Mouse (Mus musculus) kidney, postnatal 36 days (tissue): ENCODE measurements around the gene Gse1.

Experiments
- DNase-seq, 2 experiments: peaks; one replicate each; pipeline ENCODE4 v3.0.0; 2021 to 2022; ENCODE audit warnings: mixed read lengths in 2 of 2

The Gse1 gene

DNA sequence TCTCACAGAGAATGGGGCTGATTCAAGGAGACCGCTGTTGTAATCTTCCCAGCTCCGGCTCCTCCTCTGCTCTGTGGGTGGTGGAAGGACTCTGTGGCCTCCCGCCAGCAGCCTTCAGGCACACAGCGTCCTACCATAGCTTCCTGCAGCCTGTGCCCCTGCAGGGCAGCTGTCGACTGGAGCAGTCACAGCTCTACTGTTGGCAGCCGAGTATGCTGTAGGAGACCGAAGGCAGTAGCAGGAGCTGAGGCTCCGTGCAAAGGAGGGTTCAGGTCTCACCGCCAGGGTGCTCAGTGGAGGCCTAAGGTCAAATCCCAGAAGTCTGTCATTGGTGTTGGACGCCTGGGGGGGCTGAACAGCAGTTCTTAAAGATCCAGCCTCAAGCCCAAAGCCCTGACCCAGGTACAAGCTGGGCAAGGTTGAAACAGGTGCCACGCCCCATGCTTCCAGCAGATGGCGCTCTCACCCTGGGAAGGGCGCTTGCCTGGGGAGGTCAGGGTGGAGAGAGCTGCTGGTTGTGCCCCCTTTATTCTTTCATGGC, 72.4 kb downstream of the Gse1 start:
- DNase-seq, result peak; percentile 45 to 79

DNA sequence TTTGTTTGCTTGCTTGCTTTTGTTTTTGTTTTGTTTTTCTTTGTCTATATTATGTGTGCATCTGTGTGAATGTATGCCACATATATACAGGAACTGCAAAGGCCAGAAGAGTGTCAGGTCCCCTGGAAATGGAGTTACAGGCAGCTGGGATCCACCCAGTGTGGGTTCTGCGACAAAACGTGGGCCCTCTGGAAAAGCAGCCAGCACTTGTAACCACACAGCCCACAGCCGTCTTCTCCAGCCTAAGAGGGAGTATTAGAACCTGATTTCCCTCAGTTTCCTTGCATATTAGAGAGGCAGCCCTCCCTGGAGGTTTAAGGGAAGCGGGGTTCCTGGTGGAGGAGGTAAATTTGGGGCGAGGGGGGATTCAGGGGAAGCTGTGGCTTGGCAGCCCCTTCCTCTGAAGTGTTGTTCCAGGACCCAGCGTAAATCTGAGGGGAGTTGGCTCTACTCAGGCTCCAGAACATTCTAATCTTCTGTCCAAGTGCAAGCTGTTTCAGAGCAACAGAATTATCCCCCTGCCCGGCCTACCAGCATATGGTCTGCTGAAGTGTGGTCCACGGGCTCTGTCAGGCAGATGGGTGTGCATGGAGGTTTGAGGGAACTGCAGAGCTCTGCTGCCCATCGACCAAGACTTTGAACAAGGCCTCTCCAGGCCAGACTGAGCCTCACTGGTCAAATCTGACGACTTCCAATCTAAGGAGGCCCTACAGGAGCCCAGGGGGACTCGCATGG, 74.9 kb downstream of the Gse1 start:
- no peak for DNase-seq

DNA sequence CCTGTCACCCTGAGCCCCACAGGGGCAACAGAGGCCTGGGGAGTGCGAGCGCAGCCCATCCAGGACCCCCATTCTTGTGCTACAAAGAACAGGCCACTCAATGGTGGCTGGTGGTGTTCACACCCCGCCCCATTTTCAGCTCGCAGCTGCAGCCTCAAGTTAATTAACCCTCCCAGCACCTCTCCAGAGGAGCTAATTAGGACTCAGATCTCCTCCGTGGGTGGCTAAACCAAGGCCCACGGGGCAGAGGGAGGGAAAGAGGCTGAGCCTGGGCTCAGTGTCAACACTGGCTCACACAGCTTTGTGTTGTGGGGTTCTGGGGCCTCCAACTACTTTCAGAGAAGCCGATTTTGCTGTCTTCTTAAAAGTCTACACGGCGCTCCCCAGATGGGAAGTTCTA, 75.8 kb downstream of the Gse1 start:
- no peak for DNase-seq

DNA sequence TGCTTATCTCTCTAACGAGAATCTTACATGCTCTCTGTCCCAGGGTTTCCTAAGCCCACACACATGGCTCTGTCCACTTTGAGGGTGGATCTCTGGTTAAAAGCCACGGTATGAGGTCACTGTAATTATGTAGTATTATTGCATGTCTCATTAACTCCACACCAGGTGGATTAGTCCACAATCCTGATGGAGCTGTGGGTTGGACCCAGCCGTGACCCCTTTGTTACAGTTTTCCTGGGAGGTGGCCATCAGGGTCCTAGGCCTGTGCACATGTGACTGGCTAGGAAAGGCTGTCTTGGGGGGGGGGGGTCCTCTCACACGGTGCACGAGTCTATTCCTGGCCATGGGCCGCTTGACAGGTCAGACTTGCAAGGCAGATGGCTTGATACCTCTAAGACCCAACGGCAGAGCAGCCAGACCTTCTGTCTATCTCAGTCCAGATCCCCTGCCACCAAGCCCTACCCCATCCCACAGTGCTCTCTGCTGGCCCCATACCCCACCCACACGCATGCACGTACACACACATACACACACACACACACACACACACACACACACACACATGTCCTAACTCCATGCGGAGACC, 77.6 kb downstream of the Gse1 start:
- DNase-seq, result no peak

DNA sequence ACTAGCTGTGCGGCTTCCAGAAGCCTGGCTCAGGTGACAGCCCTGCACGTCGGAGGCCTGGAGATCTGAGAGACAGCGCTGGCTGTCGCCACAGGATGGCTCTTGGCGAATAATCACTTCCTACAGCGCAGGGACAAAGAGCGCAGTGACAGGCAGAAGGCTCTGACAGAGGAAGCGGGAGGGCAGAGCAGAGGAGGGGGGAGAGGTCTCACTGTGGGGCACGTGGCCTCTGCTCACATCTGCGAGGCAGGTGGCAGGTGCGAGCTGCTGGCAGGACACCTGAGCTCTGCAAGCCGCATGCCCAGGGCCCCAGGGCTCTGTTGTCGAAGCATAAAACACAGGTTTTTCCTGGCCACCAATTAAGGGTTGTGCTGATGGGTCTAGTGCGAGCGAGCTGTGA, 78.8 kb downstream of the Gse1 start:
- DNase-seq, result no peak

DNA sequence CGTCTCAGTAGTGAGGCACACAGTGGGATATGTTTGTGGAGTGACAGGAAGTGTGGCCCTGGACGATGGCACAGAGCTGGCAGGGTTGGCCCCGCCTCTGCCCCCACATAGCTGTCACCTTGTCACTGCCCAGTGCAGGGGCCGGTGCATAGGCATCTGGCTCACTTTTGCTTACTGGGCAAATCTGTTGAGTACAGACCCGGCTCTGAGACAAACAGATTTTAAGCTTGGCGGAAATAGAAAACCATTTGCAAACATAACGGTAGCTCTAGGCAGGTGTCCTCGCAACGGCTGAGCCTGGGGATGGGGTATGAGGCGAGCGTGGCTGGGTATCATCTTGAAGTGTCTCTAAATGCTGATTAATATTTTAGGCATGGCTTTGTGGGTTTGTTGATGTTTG, 79.3 kb downstream of the Gse1 start:
- no peak for DNase-seq

DNA sequence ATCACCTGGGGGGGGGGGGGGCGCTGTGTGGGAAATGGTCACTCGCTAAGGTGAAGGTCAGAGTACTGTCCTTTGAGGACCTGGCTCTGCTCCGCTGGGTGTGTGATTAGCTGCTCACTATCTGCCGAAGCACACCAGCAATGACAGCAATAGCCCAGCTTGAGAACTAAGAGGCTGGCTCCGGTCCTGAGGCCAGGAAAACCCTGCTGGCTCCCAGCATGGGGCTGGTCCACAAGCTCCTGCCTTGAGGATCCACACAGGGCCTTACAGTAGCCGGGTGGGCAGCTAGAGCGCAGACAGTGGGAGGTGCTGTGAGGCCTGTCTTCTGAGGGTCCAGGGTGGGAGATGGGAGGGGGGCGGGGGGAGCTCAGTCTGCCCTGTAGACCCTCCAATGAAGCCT, 79.9 kb downstream of the Gse1 start:
- DNase-seq, result no peak

DNA sequence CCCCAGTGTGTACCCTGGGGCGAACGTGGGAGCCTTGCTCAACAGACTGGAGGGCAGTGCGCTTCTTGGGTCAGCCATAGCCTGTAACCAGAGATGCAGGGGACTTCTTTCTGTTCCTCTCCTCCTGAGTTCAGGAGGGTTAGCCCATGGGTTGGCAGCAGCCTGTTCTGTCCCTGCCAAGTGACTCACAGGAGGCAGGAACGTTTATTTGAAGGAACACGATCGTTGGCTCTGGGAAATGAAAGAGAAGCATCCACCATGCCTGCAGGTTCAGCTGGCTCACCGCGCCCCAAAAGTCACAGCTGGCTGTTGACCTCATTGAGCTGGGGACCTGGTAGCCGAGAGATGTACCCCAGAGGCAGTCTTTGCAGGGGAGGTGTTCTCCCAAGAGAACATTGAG, 80.3 kb downstream of the Gse1 start:
- DNase-seq, result no peak

DNA sequence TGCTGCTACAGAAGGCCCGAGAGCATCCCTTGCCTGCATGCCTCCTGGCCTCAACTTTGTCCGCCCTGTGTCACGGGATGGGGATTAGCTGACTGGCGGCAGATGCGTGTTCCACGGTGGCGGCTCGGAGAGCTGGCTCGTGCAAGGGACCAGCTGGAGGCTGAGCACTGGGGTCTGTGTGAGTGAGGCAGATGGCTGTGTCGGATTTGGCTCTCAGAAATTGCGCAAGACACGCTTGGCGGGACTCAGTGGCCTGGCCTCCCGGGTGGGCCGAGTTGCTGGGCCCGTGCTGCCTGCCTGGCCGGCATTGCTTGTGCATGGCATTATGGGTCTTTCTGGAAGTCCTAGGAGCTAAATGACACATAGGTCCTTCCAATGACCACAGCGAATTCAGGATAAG, 81.1 kb downstream of the Gse1 start:
- no peak for DNase-seq

DNA sequence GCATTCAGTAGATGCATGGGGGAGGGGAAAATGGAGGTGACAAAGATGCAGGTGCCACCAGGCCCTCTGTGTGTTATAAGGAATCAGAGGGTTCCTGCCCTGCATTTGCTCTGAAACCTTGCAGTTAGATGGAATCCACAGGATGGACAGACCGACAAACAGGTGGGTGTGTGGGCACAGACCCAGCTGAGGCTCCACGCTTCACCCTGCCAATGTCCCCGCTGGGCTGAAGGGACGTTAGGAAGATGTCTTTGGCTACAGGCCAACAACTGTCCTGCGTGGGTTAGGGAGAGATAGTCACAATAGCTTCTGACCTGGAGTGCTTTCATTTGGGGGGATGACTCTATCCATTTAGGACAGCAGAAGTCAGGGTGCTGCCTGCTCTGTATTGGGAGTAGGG, 81.8 kb downstream of the Gse1 start:
- DNase-seq, result no peak

DNA sequence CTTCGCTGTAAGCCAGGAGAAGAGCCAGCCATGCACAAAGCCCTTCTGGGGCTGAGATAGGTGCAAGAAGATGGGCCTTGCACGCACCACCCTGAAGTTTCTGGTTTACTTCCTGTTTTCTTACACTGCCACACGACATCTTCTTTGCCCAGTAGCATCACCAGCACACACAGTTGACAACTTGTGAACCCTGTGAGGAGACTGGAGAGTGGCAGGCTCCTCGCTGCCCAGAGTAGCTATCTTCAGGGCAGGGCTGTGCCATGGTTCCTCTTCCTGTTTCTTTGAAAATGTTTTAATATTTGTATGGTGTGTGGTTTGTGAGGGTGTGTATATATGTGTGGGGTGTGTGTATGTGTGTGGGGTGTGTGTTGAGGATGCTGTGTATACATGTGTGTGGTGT, 84.2 kb downstream of the Gse1 start:
- no peak for DNase-seq

DNA sequence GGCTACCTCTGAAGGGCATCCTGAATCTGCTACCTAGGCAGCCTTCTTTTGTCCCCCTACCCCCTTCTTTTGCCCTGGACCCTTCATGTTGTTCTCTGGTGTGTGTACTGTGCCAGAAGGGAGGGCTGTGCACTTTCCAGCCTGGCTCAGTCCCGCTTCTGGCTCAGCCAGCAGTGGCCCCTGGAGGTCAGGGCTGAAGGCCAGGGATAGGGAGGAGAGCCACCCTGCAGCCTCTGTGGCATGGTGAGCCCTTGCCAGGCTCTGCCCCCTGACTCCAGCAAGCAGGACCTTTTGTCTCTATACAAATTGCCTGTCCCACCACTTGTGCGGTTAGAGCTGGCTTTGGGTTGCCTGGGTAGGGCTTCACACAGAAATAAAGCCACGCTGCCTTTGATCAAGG, 85.4 kb downstream of the Gse1 start:
- DNase-seq, result no peak

DNA sequence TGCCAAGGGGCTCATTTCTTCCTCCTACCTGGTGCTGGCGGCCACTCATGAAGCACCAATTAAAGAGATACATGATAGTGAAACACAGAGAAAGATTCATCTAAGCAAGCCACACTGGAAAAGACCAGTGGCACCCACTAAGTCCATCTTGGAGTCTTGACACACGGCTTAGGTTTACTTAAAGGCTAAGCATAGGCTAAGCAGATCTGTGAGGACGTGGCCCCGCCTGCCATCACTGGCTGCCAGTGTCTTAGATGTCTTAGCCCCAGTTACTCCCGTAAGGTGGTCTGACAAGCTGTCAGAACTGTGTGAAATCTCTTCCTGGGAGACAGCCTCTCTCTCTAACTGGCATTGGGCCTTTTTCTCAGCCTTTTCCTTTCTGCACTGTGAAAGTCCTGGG, 86.7 kb downstream of the Gse1 start:
- DNase-seq, result no peak

DNA sequence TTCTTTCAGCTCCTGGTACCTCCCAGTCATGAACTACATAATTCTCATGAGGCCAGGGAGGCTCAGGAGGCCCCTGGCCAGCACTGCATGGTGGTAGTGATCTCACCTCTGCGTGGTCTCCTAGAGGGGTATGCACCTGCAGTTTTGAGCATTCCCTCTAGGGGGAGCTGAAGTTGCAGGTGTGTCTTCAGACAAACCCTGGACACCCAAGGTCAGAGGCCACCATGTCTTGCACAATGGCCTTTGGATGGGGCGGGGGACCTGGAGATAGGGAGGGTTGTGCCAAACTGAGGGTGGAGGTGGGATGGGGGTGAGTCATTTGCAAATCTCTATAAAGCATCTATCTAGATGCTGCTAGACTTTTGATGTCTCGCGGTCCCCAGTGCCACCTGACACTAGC, 87.4 kb downstream of the Gse1 start:
- DNase-seq, result peak in 1 of 2 experiments; percentile 65

DNA sequence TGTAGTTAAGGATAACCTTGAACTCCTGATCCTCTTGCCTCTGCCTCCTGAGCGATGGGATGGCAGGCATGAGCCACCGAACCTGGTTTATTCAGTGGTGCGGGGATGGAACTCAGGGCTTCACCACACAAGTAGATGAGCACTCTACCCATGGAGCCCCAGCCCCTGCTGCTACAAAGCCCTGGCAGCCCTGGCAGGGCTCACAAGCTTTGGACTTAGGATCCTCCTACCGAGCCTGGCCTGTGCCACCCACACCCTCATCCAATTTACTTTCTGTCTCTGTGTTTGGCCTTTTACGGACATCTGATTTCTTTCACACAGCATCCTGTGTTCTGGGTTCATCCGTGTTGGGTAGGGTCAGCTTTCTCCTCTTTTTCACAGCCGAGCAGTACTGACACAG, 88.5 kb downstream of the Gse1 start:
- DNase-seq, result no peak

DNA sequence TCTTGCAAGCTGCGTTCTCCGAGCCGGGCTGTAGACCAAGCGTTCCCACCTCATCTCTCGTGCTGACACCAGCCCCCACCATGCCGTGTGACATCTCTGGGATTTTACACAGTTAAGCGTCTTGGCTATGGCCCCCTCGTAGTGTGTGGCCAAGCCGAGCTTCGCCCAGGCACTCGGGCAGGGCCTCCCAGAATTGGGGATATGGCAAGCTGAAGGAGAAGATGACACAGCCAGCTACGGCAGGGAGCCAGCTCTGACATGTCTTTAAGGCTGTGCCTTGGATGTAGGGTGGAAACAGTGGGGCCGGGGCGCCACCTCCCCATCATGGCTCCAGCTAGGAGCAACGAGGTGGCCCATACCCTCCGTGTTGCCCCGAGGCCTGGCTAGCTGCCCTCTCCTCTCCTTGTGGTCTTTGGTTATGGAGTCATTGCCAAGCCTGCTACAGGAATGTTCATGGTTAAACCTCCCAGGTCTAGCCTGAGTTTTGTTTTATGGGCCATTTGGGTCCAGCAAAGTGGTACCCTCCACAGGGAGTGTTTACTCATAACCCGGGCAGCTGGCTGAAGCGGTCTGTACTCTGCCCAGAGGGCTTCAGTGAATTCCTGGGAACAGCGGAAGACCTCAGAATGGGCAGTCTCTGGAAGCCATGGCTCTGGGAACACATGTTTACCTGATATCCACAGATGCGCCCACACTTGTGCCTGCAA, 89.0 kb downstream of the Gse1 start:
- no peak for DNase-seq

DNA sequence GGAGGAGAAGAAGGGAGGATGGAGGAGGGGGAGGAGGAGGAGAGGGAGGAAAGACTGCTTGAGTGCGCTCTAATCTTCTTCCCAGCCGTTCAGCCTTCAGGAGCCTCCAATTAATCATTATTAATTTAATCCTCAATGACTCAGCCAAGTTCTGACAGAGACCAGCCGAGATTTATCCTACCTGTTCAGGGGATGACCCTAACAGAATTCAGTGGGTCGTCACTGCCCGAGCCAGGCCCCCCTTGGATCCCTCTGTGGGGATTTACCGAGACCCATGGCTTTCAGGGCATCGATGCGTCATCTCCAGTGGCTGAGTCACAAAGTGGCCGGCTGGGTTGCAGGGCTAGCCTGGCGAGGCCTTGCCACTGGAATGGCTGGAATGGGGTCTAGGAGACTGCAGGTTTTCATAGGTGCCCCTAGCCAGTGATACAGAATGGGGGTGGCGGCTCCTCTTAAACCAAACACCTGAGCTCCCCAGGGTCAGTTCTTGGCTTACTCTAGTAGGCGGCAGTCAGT, 90.3 kb downstream of the Gse1 start:
- DNase-seq, result no peak

DNA sequence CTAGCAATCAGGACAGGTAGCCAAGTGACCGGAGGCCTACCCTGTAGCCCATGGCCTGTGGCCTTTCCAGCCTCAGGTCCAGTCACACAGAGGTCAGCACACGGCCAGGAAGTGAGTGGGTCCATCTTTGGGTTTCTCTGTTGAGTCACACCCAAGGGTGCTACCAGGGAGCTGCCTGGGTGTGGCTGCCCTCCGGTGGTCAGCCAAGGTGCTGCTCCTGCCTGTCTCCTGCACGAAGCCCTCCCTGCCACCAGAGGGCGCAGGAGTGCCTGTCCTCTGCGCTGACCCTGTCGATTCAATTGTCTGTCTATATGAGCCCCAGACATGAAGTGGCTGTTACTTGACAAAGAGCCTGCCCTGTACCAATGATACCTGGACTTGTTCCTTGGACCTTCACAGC, 91.2 kb downstream of the Gse1 start:
- DNase-seq, result peak; percentile 64 to 86

DNA sequence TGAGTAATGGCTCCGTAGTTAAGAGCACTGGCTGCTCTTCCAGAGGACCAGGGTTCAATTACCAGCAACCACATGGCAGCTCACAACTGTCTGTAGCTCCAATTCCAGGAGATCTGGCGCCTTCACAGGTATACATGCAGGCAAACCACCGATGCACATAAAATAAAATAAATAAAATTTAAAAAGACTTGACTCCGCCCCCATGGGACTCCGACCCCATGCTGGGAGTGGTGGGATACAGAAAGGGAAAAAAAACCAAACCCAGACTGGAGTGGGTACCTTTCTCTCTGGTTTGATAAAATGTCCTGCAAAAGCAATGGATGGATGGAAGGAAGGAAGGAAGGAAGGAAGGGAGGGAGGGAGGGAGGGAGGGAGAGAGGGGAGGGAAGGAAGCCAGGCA, 91.9 kb downstream of the Gse1 start:
- DNase-seq, result no peak

DNA sequence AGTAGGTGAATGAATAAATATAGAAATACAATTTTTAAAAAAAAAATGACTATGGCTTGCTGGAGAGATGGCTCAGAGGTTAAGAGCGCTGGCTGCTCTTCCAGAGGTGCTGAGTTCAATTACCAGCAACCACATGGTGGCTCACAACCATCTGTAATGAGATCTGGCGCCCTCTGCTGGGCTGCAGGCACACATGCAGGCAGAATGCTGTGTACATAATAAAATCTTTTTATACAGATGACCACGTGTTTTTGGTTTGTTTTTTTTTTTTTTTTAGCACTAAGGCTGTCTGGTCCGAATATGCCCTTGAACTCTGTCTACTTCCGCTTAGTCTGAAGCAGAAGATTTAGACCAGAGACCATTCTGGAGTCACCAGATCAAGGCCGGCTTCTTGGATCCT, 93.5 kb downstream of the Gse1 start:
- DNase-seq, result peak in 1 of 2 experiments; percentile 64

DNA sequence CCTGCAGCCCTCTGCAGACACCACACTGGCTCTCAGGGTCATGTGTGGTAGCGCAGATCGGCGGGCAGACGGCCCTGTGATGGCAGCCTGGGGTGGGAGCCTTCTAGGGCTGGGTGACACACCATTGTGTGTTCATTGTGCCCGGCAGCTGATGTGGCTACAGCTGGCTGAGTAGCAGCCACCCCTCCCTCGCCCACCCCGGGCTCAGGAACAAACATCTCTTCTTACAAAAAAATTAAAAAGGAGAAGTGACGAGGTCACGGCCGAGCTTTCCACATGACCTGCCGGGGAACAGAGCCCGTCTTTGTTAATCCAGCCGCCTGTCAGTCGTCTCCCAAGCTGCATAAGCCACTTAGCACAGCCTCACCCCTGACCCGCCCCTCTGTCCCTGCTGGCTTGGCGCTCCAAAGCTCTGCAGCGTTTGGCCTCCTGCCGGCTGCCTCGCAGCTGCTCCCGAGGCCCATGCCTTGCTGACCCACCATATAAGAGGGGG, 94.7 kb downstream of the Gse1 start:
- peak; percentile 69 to 75 for DNase-seq

DNA sequence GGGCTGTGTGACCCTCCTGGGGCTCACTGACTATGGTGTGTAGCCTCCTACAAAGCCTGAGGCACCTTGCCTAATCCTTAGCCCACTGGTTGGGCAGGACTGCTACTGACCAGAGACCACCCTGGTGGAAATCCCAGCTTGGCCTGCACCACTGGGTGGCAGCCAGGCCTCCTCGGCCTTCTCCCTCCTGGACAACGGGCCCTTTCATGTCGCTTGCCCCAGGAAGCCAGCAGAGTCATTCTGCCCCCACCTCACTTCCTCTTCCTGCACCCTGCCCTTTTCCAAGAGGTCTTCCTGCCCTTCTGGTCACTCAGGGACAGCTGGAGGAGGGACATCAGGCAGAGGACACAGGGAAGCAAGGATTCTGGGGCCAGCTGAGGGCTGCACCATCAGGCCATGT, 96.3 kb downstream of the Gse1 start:
- DNase-seq, result peak; percentile 59 to 68

DNA sequence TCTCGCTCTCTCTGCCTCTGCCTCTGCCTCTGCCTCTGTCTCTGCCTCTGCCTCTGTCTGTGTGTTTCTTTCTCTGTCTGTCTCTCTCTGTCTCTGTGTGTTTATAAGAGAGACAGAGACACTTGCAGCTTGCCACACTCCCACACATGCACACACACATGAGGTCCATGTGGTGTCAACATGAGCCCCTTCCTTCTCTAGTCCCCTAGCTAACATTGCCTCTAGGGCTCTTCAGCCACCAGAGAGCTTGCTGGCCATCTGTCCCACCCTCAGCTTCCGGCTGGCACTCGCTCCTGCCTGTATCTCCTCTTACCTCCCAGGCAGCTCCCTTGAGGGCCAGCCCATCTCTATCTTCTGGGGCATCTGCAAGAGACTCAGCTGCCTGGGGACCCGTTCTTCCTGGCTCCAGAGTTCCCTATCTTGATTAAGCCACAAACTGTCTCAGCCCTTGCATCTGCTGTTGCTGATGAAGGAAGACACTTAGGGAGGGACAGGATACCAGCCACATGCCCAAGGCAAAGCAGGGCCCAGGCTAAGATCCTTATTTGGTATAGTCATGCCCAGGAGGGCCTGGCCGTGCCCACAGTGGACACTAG, 97.0 kb downstream of the Gse1 start:
- DNase-seq, result peak in 1 of 2 experiments; percentile 18
